Mouse (Mus musculus): Measurements from ENCODE around the gene Lactb.

DNA sequence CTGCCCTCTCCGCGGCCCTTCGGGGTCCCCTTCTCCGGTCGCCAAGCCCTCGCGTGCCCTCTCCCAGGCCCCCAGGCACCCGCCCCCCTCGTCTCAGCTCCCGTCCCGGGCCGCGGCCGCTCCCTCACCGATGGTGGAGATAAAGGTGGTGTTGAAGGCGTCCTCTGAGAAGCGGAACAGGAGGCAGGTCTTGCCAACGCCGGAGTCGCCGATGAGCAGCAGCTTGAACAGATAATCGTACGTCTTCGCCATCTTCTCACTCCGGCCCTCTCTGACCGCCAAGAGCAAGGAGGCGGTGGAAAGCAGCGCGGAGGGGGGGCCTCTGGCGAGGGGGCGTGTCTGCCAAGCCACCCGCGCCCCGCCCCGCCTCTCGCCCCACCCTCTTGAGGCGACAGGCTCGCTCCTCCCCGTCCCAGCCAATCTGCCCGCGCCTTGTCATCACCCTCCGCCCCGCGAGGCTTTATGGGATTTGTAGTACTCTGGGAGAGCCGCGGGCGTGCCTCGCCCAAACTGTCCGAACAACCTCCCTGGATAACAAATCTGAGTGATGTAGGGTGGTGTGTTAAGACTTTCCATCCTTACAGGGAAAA, 55.8 kb downstream of the Lactb start, which contains the start of gene Rab8b:
- TF ChIP-seq UBTF (IDR thresholded peaks at IDR 0.05; ENCODE audit: borderline replicate concordance, insufficient read depth, low read depth, low read length) (0 out of 2 replicates have a peak, but pooled peaks have one; percentile 80), HCFC1 (IDR thresholded peaks at IDR 0.05; ENCODE audit: low read depth, low read length) (peak; percentile 99), POLR2AphosphoS5 (IDR thresholded peaks at IDR 0.05; ENCODE audit: borderline replicate concordance, low read depth, low read length) (no peak), CTCF (IDR thresholded peaks at IDR 0.05 in 2 of 3, conservative IDR thresholded peaks at IDR 0.05 in 1 of 3; ENCODE audit: control insufficient read depth in 1 of 3, insufficient read depth in 1 of 3, low read depth in 2 of 3, low read length in 3 of 3, poor library complexity in 1 of 3, severe bottlenecking in 1 of 3) (no peak), MAFK (IDR thresholded peaks at IDR 0.05; ENCODE audit: borderline replicate concordance, low read depth, low read length) (no peak), SMC3 (IDR thresholded peaks at IDR 0.05; ENCODE audit: low read depth, low read length) (no peak)
